Mouse (Mus musculus) thymus, adult 2 months (tissue): Measurements from ENCODE around the gene Phf10.
"Not testable (repeated sequence)": the region's sequence is repeated elsewhere in the genome, so short reads cannot be mapped to it uniquely, and the experiment has no call there.

ENCODE experiments used
- CTCF ChIP-seq: fragments of 200-500 bp; IDR thresholded peaks from 2 replicates; pipeline ENCODE4 v1.5.1; 2012; ENCODE audit warnings: mild to moderate bottlenecking, control low read depth, low read length, moderate library complexity, borderline replicate concordance; ENCODE audit not compliant: control insufficient read depth, poor library complexity, insufficient read depth; ENCODE audit errors: extremely low read depth
- POLR2A ChIP-seq: fragments of 200-500 bp; IDR thresholded peaks from 2 replicates; pipeline ENCODE4 v1.6.1; 2012; ENCODE audit warnings: mild to moderate bottlenecking, low read length, control low read depth, moderate library complexity; ENCODE audit not compliant: control insufficient read depth, poor library complexity, insufficient read depth; ENCODE audit errors: extremely low read depth

GRCm38 (mm10) chr17:15000047-15000446 is 39.0 kb upstream of the Phf10 start:
- TF ChIP-seq CTCF, POLR2A: not testable (repeated sequence)
